Mouse (Mus musculus): ENCODE measurements around the gene Tssc4. TPM values are rescaled to one million over a fixed set of nuclear protein-coding genes. Genes with fewer than 3 reads are reported as not detected.
A peak's percentile ranks its signal among the peaks of the same experiment; 100 is the strongest.

Tssc4 gene
- 90.6 and 90.7 TPM in 2 replicates for polyA plus RNA-seq (2015; fragmentation: Nextera tagmentation; extraction: Ambion mirVana)

GRCm38 (mm10) chr7:143068882-143069591 is at the start of gene Tssc4:
Gene Tssc4 (plus strand): TSS chr7:143069249.
- peak; percentile 98 for ATAC-seq
- peak within 1 kb of the TSS; percentile 93 for H3K9ac ChIP-seq (ENCODE audit: low read depth, low read length)
- H3K4me3 ChIP-seq (ENCODE audit: low read depth, low read length), result peak within 1 kb of the TSS; percentile 84
- peak within 1 kb of the TSS; percentile 93 for H3K27ac ChIP-seq (ENCODE audit: low read length)
- no peaks in the 10 kb centered on the region for H3K9me3 ChIP-seq (replicated peaks; ENCODE audit: control insufficient read depth, low read length, poor library complexity, severe bottlenecking)
- peak within 1 kb of the TSS; percentile 99 for H3K4me2 ChIP-seq (ENCODE audit: low read length)
- H3K4me1 ChIP-seq (ENCODE audit: control insufficient read depth, insufficient read depth, low read length), result peaks cover 20% of the 10 kb centered on the region
- H3K27me3 ChIP-seq (ENCODE audit: control insufficient read depth, insufficient read depth, low read depth, low read length), result no peaks in the 10 kb centered on the region
- H3K36me3 ChIP-seq (ENCODE audit: control insufficient read depth, insufficient read depth, low read length), result peaks cover 30% of the 10 kb centered on the region
- under 1% methylated on average over 51 of the region's 51 CpGs for WGBS

GRCm38 (mm10) chr7:143020040-143020439 is 49.0 kb upstream of the Tssc4 start:
- Histone ChIP-seq H3K4me2 (ENCODE audit: low read length) (no peak overlapping the region), H3K9ac (ENCODE audit: low read depth, low read length) (no peak overlapping the region), H3K9me3 (replicated peaks; ENCODE audit: control insufficient read depth, low read length, poor library complexity, severe bottlenecking) (no peaks in the 10 kb centered on the region), H3K4me3 (ENCODE audit: low read depth, low read length) (no peak overlapping the region), H3K27ac (ENCODE audit: low read length) (no peak overlapping the region), H3K27me3 (ENCODE audit: control insufficient read depth, insufficient read depth, low read depth, low read length) (no peaks in the 10 kb centered on the region), H3K36me3 (ENCODE audit: control insufficient read depth, insufficient read depth, low read length) (no peaks in the 10 kb centered on the region), H3K4me1 (ENCODE audit: control insufficient read depth, insufficient read depth, low read length) (peaks cover 5% of the 10 kb centered on the region)
- no peak for ATAC-seq

GRCm38 (mm10) chr7:143020764-143021163 is 48.3 kb upstream of the Tssc4 start:
- Histone ChIP-seq H3K27me3 (ENCODE audit: control insufficient read depth, insufficient read depth, low read depth, low read length) (no peaks in the 10 kb centered on the region), H3K9me3 (replicated peaks; ENCODE audit: control insufficient read depth, low read length, poor library complexity, severe bottlenecking) (no peaks in the 10 kb centered on the region), H3K4me3 (ENCODE audit: low read depth, low read length) (no peak overlapping the region), H3K4me1 (ENCODE audit: control insufficient read depth, insufficient read depth, low read length) (peaks cover 4% of the 10 kb centered on the region), H3K4me2 (ENCODE audit: low read length) (no peak overlapping the region), H3K27ac (ENCODE audit: low read length) (no peak overlapping the region), H3K9ac (ENCODE audit: low read depth, low read length) (no peak overlapping the region), H3K36me3 (ENCODE audit: control insufficient read depth, insufficient read depth, low read length) (no peaks in the 10 kb centered on the region)
- ATAC-seq, result no peak
- 79% methylated on average over 3 of the region's 3 CpGs for WGBS

- Histone ChIP-seq H3K4me1 (ENCODE audit: control insufficient read depth, insufficient read depth, low read length) (no peaks in the 10 kb centered on the region; the same call in 1 of the 2 replicates), H3K27ac (ENCODE audit: low read length) (no peak overlapping the region), H3K9me3 (replicated peaks; ENCODE audit: control insufficient read depth, low read length, poor library complexity, severe bottlenecking) (no peaks in the 10 kb centered on the region), H3K27me3 (ENCODE audit: control insufficient read depth, insufficient read depth, low read depth, low read length) (no peaks in the 10 kb centered on the region), H3K36me3 (ENCODE audit: control insufficient read depth, insufficient read depth, low read length) (no peaks in the 10 kb centered on the region), H3K4me3 (ENCODE audit: low read depth, low read length) (no peak overlapping the region), H3K9ac (ENCODE audit: low read depth, low read length) (no peak overlapping the region), H3K4me2 (ENCODE audit: low read length) (no peak overlapping the region)
- WGBS, result 72% methylated on average over 5 of the region's 5 CpGs
- no peak for ATAC-seq
Observed at GRCm38 (mm10) chr7:143021356-143022164, 47.5 kb upstream of the Tssc4 start.

GRCm38 (mm10) chr7:143023499-143023898 is 45.5 kb upstream of the Tssc4 start:
- H3K9ac ChIP-seq (ENCODE audit: low read depth, low read length), result no peak overlapping the region
- no peak overlapping the region for H3K4me2 ChIP-seq (ENCODE audit: low read length)
- ATAC-seq, result no peak
- 96% methylated on average over 2 of the region's 2 CpGs for WGBS
- H3K4me1 ChIP-seq (ENCODE audit: control insufficient read depth, insufficient read depth, low read length), result no peaks in the 10 kb centered on the region
- no peak overlapping the region for H3K4me3 ChIP-seq (ENCODE audit: low read depth, low read length)
- no peak overlapping the region for H3K27ac ChIP-seq (ENCODE audit: low read length)
- H3K27me3 ChIP-seq (ENCODE audit: control insufficient read depth, insufficient read depth, low read depth, low read length), result no peaks in the 10 kb centered on the region
- H3K36me3 ChIP-seq (ENCODE audit: control insufficient read depth, insufficient read depth, low read length), result no peaks in the 10 kb centered on the region
- no peaks in the 10 kb centered on the region for H3K9me3 ChIP-seq (replicated peaks; ENCODE audit: control insufficient read depth, low read length, poor library complexity, severe bottlenecking)

GRCm38 (mm10) chr7:143024293-143024692 is 44.8 kb upstream of the Tssc4 start:
- Histone ChIP-seq H3K27ac (ENCODE audit: low read length) (no peak overlapping the region), H3K36me3 (ENCODE audit: control insufficient read depth, insufficient read depth, low read length) (no peaks in the 10 kb centered on the region)

GRCm38 (mm10) chr7:143025496-143025895 is 43.6 kb upstream of the Tssc4 start:
- Histone ChIP-seq H3K27ac (ENCODE audit: low read length) (no peak overlapping the region), H3K4me1 (ENCODE audit: control insufficient read depth, insufficient read depth, low read length) (no peaks in the 10 kb centered on the region), H3K4me2 (ENCODE audit: low read length) (no peak overlapping the region), H3K9me3 (replicated peaks; ENCODE audit: control insufficient read depth, low read length, poor library complexity, severe bottlenecking) (no peaks in the 10 kb centered on the region), H3K4me3 (ENCODE audit: low read depth, low read length) (no peak overlapping the region), H3K9ac (ENCODE audit: low read depth, low read length) (no peak overlapping the region), H3K36me3 (ENCODE audit: control insufficient read depth, insufficient read depth, low read length) (no peaks in the 10 kb centered on the region; the same call in 1 of the 2 replicates), H3K27me3 (ENCODE audit: control insufficient read depth, insufficient read depth, low read depth, low read length) (no peaks in the 10 kb centered on the region)
- ATAC-seq, result no peak
- WGBS, result 93% methylated on average over 3 of the region's 3 CpGs

More at GRCm38 (mm10) chr7:143024293-143024692, 44.8 kb upstream of the Tssc4 start:
- Histone ChIP-seq H3K27me3 (ENCODE audit: control insufficient read depth, insufficient read depth, low read depth, low read length) (no peaks in the 10 kb centered on the region), H3K4me3 (ENCODE audit: low read depth, low read length) (no peak overlapping the region), H3K4me1 (ENCODE audit: control insufficient read depth, insufficient read depth, low read length) (no peaks in the 10 kb centered on the region), H3K9ac (ENCODE audit: low read depth, low read length) (no peak overlapping the region), H3K9me3 (replicated peaks; ENCODE audit: control insufficient read depth, low read length, poor library complexity, severe bottlenecking) (no peaks in the 10 kb centered on the region), H3K4me2 (ENCODE audit: low read length) (no peak overlapping the region)
- ATAC-seq, result no peak
- WGBS, result 100% methylated on average over 1 of the region's 1 CpGs

- Histone ChIP-seq H3K27ac (ENCODE audit: low read length) (no peak overlapping the region), H3K4me1 (ENCODE audit: control insufficient read depth, insufficient read depth, low read length) (no peaks in the 10 kb centered on the region), H3K36me3 (ENCODE audit: control insufficient read depth, insufficient read depth, low read length) (peaks cover 2% of the 10 kb centered on the region; the same call in 1 of the 2 replicates), H3K9ac (ENCODE audit: low read depth, low read length) (no peak overlapping the region), H3K9me3 (replicated peaks; ENCODE audit: control insufficient read depth, low read length, poor library complexity, severe bottlenecking) (no peaks in the 10 kb centered on the region), H3K27me3 (ENCODE audit: control insufficient read depth, insufficient read depth, low read depth, low read length) (no peaks in the 10 kb centered on the region), H3K4me2 (ENCODE audit: low read length) (no peak overlapping the region), H3K4me3 (ENCODE audit: low read depth, low read length) (no peak overlapping the region)
- WGBS, result 96% methylated on average over 4 of the region's 4 CpGs
- no peak for ATAC-seq
Observed at GRCm38 (mm10) chr7:143027196-143027595, 41.9 kb upstream of the Tssc4 start.

GRCm38 (mm10) chr7:143031816-143032215 is 37.2 kb upstream of the Tssc4 start:
- no peak for ATAC-seq

More at GRCm38 (mm10) chr7:143031816-143032215, 37.2 kb upstream of the Tssc4 start:
- peaks cover 16% of the 10 kb centered on the region for H3K36me3 ChIP-seq (ENCODE audit: control insufficient read depth, insufficient read depth, low read length)
- no peak overlapping the region for H3K9ac ChIP-seq (ENCODE audit: low read depth, low read length)
- H3K27ac ChIP-seq (ENCODE audit: low read length), result no peak overlapping the region
- H3K27me3 ChIP-seq (ENCODE audit: control insufficient read depth, insufficient read depth, low read depth, low read length), result no peaks in the 10 kb centered on the region
- 91% methylated on average over 1 of the region's 1 CpGs for WGBS
- no peaks in the 10 kb centered on the region for H3K9me3 ChIP-seq (replicated peaks; ENCODE audit: control insufficient read depth, low read length, poor library complexity, severe bottlenecking)
- no peak overlapping the region for H3K4me3 ChIP-seq (ENCODE audit: low read depth, low read length)
- no peak overlapping the region for H3K4me2 ChIP-seq (ENCODE audit: low read length)
- no peaks in the 10 kb centered on the region for H3K4me1 ChIP-seq (ENCODE audit: control insufficient read depth, insufficient read depth, low read length)

Measured in midbrain, embryonic 16.5 days (tissue).